Mouse (Mus musculus) hindbrain, embryonic 16.5 days (tissue): ENCODE measurements around the gene Tmprss3. TPM values are rescaled to one million over a fixed set of nuclear protein-coding genes. Genes with fewer than 3 reads are reported as not detected.

Source experiments
- ATAC-seq: fragments of 200-750 bp; cut with Nextera tagmentation; 2 replicates; pipeline ENCODE4 v1.8.0; 2017; ENCODE audit warnings: moderate TSS enrichment, moderate library complexity
- H3K27ac ChIP-seq: fragments of 300-500 bp; sonication (generic); 2 replicates; pipeline ENCODE4 v1.5.1; 2014; ENCODE audit warnings: low read depth, mild to moderate bottlenecking, control low read depth, low read length, moderate library complexity
- H3K27me3 ChIP-seq: fragments of 300-500 bp; sonication (generic); replicated peaks from 2 replicates; pipeline ENCODE4 v1.6.1; 2014; ENCODE audit warnings: low read length; ENCODE audit not compliant: control insufficient read depth, insufficient read depth
- H3K36me3 ChIP-seq: fragments of 300-500 bp; sonication (generic); 2 replicates; pipeline ENCODE4 v1.6.1; 2014; ENCODE audit warnings: mild to moderate bottlenecking, low read length, moderate library complexity, mixed read lengths; ENCODE audit not compliant: control insufficient read depth, insufficient read depth
- H3K4me1 ChIP-seq: fragments of 300-500 bp; sonication (generic); 2 replicates; pipeline ENCODE4 v1.6.1; 2014; ENCODE audit warnings: low read depth, low read length; ENCODE audit not compliant: control insufficient read depth, insufficient read depth
- H3K4me2 ChIP-seq: fragments of 300-500 bp; sonication (generic); 2 replicates; pipeline ENCODE4 v1.6.1; 2014; ENCODE audit warnings: mild to moderate bottlenecking, low read length, control low read depth, moderate library complexity
- H3K4me3 ChIP-seq: fragments of 300-500 bp; sonication (generic); 2 replicates; pipeline ENCODE4 v1.5.1; 2014; ENCODE audit warnings: mild to moderate bottlenecking, low read length, control low read depth, moderate library complexity
- H3K9ac ChIP-seq: fragments of 300-500 bp; sonication (generic); 2 replicates; pipeline ENCODE4 v1.6.1; 2014; ENCODE audit warnings: low read depth, mild to moderate bottlenecking, control low read depth, low read length, moderate library complexity
- H3K9me3 ChIP-seq: fragments of 300-500 bp; sonication (generic); 2 replicates; pipeline ENCODE4 v1.6.1; 2014; ENCODE audit warnings: mild to moderate bottlenecking, low read length, moderate library complexity; ENCODE audit not compliant: control insufficient read depth
- WGBS: fragments of 180-500 bp; shearing (Covaris S2); extraction: QIAGEN DNeasy Blood & Tissue Kit; methylation state at CpG from one replicate; pipeline ENCODE4 v1.1.7; 2014; 5-methylcytosine and 5-hydroxymethylcytosine counted together
- polyA plus RNA-seq: library from polyadenylated mRNA; unstranded; fragments of >200 nt; fragmentation: Nextera tagmentation; extraction: Ambion mirVana; gene quantifications from 2 replicates; pipeline ENCODE4 v1.2.1, GENCODE M21; 2015

Tmprss3 gene
- polyA plus RNA-seq, 1 experiment from 2014 or later, result not detected

DNA sequence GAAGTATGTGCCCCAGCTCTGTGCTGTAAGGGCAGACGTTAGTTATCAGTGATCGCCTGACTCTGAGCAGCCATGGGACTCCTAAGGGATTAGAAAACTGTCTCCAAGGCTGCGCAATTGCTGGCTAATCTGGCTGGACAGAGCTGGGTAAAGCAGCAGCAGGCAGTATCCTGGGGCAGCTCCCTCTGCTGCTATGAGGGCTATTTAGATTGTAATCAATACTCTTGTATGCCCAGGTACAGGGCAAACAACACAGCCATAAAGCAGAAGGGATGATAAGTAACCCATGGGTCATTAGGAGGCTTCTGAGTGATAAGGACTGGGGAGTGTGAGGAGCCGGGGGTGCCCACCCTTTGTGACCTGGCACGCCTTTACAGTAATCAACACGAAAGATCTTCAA, 63.9 kb downstream of the Tmprss3 start:
- WGBS, result 82% methylated on average over 6 of the region's 6 CpGs
- no peak for ATAC-seq
- no peaks in the 10 kb centered on the region for H3K27me3 ChIP-seq
- no peak overlapping the region for H3K4me3 ChIP-seq
- H3K4me2 ChIP-seq, result no peak overlapping the region
- H3K4me1 ChIP-seq, result no peaks in the 10 kb centered on the region
- no peak overlapping the region for H3K9ac ChIP-seq
- H3K36me3 ChIP-seq, result no peaks in the 10 kb centered on the region
- no peak overlapping the region for H3K27ac ChIP-seq
- no peaks in the 10 kb centered on the region for H3K9me3 ChIP-seq

DNA sequence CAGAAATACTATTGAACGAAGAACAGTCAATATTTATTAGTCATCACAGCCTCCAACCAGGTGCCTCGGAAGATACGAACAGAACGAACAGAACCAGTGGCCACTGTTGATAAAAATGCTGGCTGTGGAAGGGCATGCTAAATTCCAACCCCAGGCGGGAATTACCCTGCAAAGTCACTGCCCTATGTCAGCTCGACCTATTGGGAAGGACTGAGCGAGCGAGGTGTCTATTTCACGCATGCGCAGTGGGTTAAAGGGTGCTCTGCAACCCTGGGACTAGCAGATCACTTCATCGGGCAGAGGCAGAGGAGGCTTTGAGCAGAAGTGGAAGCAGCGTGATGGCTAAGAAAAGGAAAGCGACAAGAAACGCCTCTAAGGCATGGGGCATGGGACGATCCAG, 65.0 kb downstream of the Tmprss3 start:
- H3K4me2 ChIP-seq, result no peak overlapping the region
- ATAC-seq, result no peak
- no peak overlapping the region for H3K27ac ChIP-seq
- H3K9me3 ChIP-seq, result no peaks in the 10 kb centered on the region
- no peaks in the 10 kb centered on the region for H3K4me1 ChIP-seq
- no peaks in the 10 kb centered on the region for H3K27me3 ChIP-seq
- H3K4me3 ChIP-seq, result no peak overlapping the region
- no peaks in the 10 kb centered on the region for H3K36me3 ChIP-seq
- H3K9ac ChIP-seq, result no peak overlapping the region
- 82% methylated on average over 15 of the region's 15 CpGs for WGBS

DNA sequence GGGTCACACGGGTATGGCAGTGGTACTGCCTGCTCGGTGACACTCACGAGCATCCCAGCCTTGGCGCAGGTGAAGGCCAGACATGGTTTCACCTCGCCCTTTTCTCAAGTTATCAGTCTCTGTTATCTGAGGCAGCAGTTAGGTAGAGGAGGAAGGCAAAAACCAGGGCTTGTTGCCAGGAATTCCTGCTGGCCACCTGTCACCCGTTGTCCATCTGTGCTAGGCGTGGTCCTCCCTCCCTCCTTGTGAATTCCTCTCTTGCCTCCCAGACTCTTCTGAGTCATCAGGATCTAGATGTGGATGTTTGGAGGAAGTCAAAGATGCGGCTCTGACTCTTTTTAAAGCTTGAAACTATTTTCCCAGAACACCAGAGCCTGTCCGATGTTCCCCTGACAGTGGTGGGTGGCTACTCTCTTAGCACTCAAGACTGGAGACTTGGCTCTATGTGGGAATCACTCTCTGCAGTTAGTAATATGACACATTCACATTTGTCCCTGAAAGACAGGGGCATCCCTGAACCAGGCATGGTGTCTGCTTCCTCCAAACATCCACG, 67.4 kb downstream of the Tmprss3 start:
- H3K27me3 ChIP-seq, result no peaks in the 10 kb centered on the region
- H3K9ac ChIP-seq, result no peak overlapping the region
- WGBS, result 83% methylated on average over 10 of the region's 10 CpGs
- H3K27ac ChIP-seq, result no peak overlapping the region
- no peak for ATAC-seq
- no peaks in the 10 kb centered on the region for H3K9me3 ChIP-seq
- H3K36me3 ChIP-seq, result no peaks in the 10 kb centered on the region
- no peak overlapping the region for H3K4me2 ChIP-seq
- no peaks in the 10 kb centered on the region for H3K4me1 ChIP-seq
- no peak overlapping the region for H3K4me3 ChIP-seq

- Histone ChIP-seq H3K9ac (no peak within 1 kb of the TSS), H3K4me3 (no peak within 1 kb of the TSS), H3K4me1 (no peaks in the 10 kb centered on the region), H3K9me3 (no peaks in the 10 kb centered on the region), H3K27ac (no peak within 1 kb of the TSS), H3K27me3 (no peaks in the 10 kb centered on the region), H3K36me3 (no peaks in the 10 kb centered on the region), H3K4me2 (no peak within 1 kb of the TSS)
- ATAC-seq, result no peak
- 15% methylated on average over 2 of the region's 2 CpGs for WGBS
Observed at GRCm38 (mm10) chr17:31129452-31129851, 69.3 kb downstream of the Tmprss3 start, which contains the start of gene Tff3. Tff3 (minus strand) TSS chr17:31129646.

Other genes starting within 250 kb of the Tmprss3 start
- 0.03 and 0.32 TPM in 2 replicates for gene Umodl1, start 244.3 kb downstream of the Tmprss3 start, polyA plus RNA-seq
- 20.2 and 20.9 TPM in 2 replicates for gene Abcg1, start 141.3 kb downstream of the Tmprss3 start, polyA plus RNA-seq
- 0.94 and 1.1 TPM in 2 replicates for gene Tff3, start 69.3 kb downstream of the Tmprss3 start, polyA plus RNA-seq
- not detected in 2 replicates for gene Tff2, start 54.7 kb downstream of the Tmprss3 start, polyA plus RNA-seq
- gene Tff1, start 33.7 kb downstream of the Tmprss3 start, polyA plus RNA-seq, result not detected in 2 replicates
- 0.15 TPM in 1 of 2 replicates, not detected in the other for gene Ubash3a, start 8.9 kb upstream of the Tmprss3 start, polyA plus RNA-seq
- gene Rsph1, start 78.4 kb upstream of the Tmprss3 start, polyA plus RNA-seq, result 6.4 and 8.8 TPM in 2 replicates
- 8.6 and 10.9 TPM in 2 replicates for gene Slc37a1, start 87.8 kb upstream of the Tmprss3 start, polyA plus RNA-seq
- gene Pde9a, start 187.2 kb upstream of the Tmprss3 start, polyA plus RNA-seq, result 30.3 and 34.4 TPM in 2 replicates